Mouse (Mus musculus) embryonic fibroblast, embryonic 13.5 days (primary cell): ENCODE data around the gene Vipr1.

ENCODE experiments used
- CTCF ChIP-seq: IDR thresholded peaks from 2 replicates; pipeline ENCODE4 v1.5.1; 2011; ENCODE audit warnings: mild to moderate bottlenecking, control low read depth, low read length, moderate library complexity, borderline replicate concordance; ENCODE audit not compliant: insufficient read depth
- POLR2A ChIP-seq: IDR thresholded peaks from 2 replicates; pipeline ENCODE4 v1.6.1; 2011; ENCODE audit warnings: low read depth, mild to moderate bottlenecking, control low read depth, low read length, moderate library complexity

- TF ChIP-seq CTCF (no peak), POLR2A (no peak)
Observed at GRCm38 (mm10) chr9:121710584-121710975, 68.1 kb downstream of the Vipr1 start.
